ENCODE assay signal across 8 mouse cellular contexts in the genomic region with DNA sequence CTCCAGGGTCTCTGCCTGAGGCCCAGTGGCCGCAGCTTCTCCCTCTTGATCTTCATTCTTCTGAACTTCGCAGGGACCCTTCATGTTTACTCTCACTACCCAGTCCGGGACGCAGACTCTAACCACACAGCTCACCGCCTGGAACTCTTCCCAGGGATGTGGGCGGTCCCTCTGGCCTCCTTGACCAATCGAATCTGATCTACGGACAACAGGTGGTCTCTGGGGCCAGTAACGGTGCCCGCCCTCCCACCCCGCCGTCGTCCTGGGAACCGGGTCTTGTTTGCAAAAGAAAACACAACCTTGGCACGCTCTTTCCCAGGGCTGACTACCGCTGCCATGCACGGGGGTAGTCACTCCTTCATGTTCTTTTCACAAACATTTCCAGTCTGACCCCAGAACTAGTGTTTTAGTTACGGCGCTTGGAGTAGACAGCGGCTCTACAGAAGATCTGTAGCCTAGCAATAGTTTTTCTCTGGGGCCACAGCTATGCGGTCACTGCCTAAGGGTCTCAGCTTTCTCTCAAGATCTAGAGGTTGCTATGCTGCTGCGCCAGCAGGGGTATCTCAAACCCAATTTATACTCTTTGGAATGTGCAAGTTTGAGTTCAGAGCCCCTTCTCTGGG. TPM values are rescaled to one million over a fixed set of nuclear protein-coding genes. Genes with fewer than 3 reads are reported as not detected.
DNase-seq lines count a peak whose midpoint lies in the region; ATAC-seq lines count a peak whose summit lies in the region.

Gene Lrrc74b (minus strand): TSS at position 120 of the 623 bp plus-strand sequence.

- H3K36me3 ChIP-seq in embryonic facial prominence, embryonic 13.5 days: no peaks in the 10 kb centered on the region
- no peaks in the 10 kb centered on the region for H3K36me3 ChIP-seq in heart, embryonic 12.5 days
- no peaks in the 10 kb centered on the region for H3K36me3 ChIP-seq in kidney, embryonic 14.5 days (ENCODE audit: control insufficient read depth, insufficient read depth, low read length)
- no peaks in the 10 kb centered on the region for H3K36me3 ChIP-seq in stomach, embryonic 15.5 days

- H3K27ac ChIP-seq in embryonic facial prominence, embryonic 13.5 days: peak within 1 kb of the TSS; percentile 11; the same call in 1 of the 2 replicates
- peak within 1 kb of the TSS; percentile 48; the same call in 1 of the 2 replicates for H3K27ac ChIP-seq in heart, embryonic 12.5 days (ENCODE audit: poor library complexity, severe bottlenecking)
- peak within 1 kb of the TSS; percentile 56 for H3K27ac ChIP-seq in kidney, embryonic 14.5 days (ENCODE audit: low read depth, low read length)
- H3K27ac ChIP-seq in stomach, embryonic 15.5 days: peak within 1 kb of the TSS; percentile 68

- no peaks in the 10 kb centered on the region for H3K9me3 ChIP-seq in embryonic facial prominence, embryonic 13.5 days
- H3K9me3 ChIP-seq in heart, embryonic 12.5 days (replicated peaks): no peaks in the 10 kb centered on the region
- no peaks in the 10 kb centered on the region for H3K9me3 ChIP-seq in kidney, embryonic 14.5 days (ENCODE audit: control insufficient read depth, low read length)
- no peaks in the 10 kb centered on the region for H3K9me3 ChIP-seq in stomach, embryonic 15.5 days

- peak; percentile 52 to 58 for DNase-seq in frontal cortex, postnatal 10 days (ENCODE audit: low spot score in 2 of 2)
- no peak for DNase-seq in frontal cortex, postnatal 36 days (ENCODE audit: low spot score in 2 of 2)
- peak; percentile 74 for DNase-seq in lung, postnatal 14 days
- no peak for DNase-seq in thymus, postnatal 14 days

- H3K4me1 ChIP-seq in embryonic facial prominence, embryonic 13.5 days: peaks cover 29% of the 10 kb centered on the region
- H3K4me1 ChIP-seq in heart, embryonic 12.5 days (replicated peaks): peaks cover 37% of the 10 kb centered on the region
- H3K4me1 ChIP-seq in kidney, embryonic 14.5 days (ENCODE audit: control insufficient read depth, insufficient read depth, low read length): peaks cover 19% of the 10 kb centered on the region
- H3K4me1 ChIP-seq in stomach, embryonic 15.5 days: peaks cover 29% of the 10 kb centered on the region

- WGBS in embryonic facial prominence, embryonic 13.5 days: under 1% methylated on average over 22 of the region's 22 CpGs
- 1% methylated on average over 22 of the region's 22 CpGs for WGBS in heart, embryonic 12.5 days
- WGBS in kidney, embryonic 14.5 days: 1% methylated on average over 22 of the region's 22 CpGs
- WGBS in stomach, embryonic 15.5 days: 1% methylated on average over 22 of the region's 22 CpGs

- peak within 1 kb of the TSS; percentile 46; the same call in 1 of the 2 replicates for H3K9ac ChIP-seq in embryonic facial prominence, embryonic 13.5 days
- peak within 1 kb of the TSS; percentile 58 for H3K9ac ChIP-seq in heart, embryonic 12.5 days
- peak within 1 kb of the TSS; percentile 38; the same call in 1 of the 2 replicates for H3K9ac ChIP-seq in kidney, embryonic 14.5 days (ENCODE audit: low read depth, low read length)
- no peak within 1 kb of the TSS for H3K9ac ChIP-seq in stomach, embryonic 15.5 days

- H3K27me3 ChIP-seq in embryonic facial prominence, embryonic 13.5 days: peaks cover 53% of the 10 kb centered on the region
- H3K27me3 ChIP-seq in heart, embryonic 12.5 days (replicated peaks): peaks cover 12% of the 10 kb centered on the region; the same call in 1 of the 2 replicates
- H3K27me3 ChIP-seq in kidney, embryonic 14.5 days (ENCODE audit: control insufficient read depth, insufficient read depth, low read length): no peaks in the 10 kb centered on the region; the same call in 1 of the 2 replicates
- no peaks in the 10 kb centered on the region for H3K27me3 ChIP-seq in stomach, embryonic 15.5 days (replicated peaks)

- peak within 1 kb of the TSS; percentile 30 for H3K4me3 ChIP-seq in embryonic facial prominence, embryonic 13.5 days
- peak within 1 kb of the TSS; percentile 45 for H3K4me3 ChIP-seq in heart, embryonic 12.5 days
- H3K4me3 ChIP-seq in kidney, embryonic 14.5 days (ENCODE audit: low read length): peak within 1 kb of the TSS; percentile 30
- peak within 1 kb of the TSS; percentile 25 for H3K4me3 ChIP-seq in stomach, embryonic 15.5 days (replicated peaks)

- H3K4me2 ChIP-seq in embryonic facial prominence, embryonic 13.5 days: peak within 1 kb of the TSS; percentile 58
- peak within 1 kb of the TSS; percentile 72 for H3K4me2 ChIP-seq in heart, embryonic 12.5 days
- H3K4me2 ChIP-seq in kidney, embryonic 14.5 days (replicated peaks; ENCODE audit: low read depth, low read length): peak within 1 kb of the TSS; percentile 53
- peak within 1 kb of the TSS; percentile 54 for H3K4me2 ChIP-seq in stomach, embryonic 15.5 days

- peak; percentile 67; the same call in 1 of the 2 replicates for ATAC-seq in embryonic facial prominence, embryonic 13.5 days (ENCODE audit: insufficient number of reproducible peaks, insufficient read depth, low FRiP score, low TSS enrichment, low read depth)
- peak; percentile 81 for ATAC-seq in heart, embryonic 12.5 days (ENCODE audit: insufficient number of reproducible peaks, low FRiP score)
- ATAC-seq in kidney, embryonic 14.5 days (ENCODE audit: low FRiP score, low TSS enrichment): peak; percentile 87
- ATAC-seq in stomach, embryonic 15.5 days (ENCODE audit: insufficient read depth, low FRiP score, low read depth): peak; percentile 81

RNA-seq across cellular contexts. Expression of gene Lrrc74b, which starts in this region (rescaled TPM):
- polyA plus RNA-seq in embryonic facial prominence, embryonic 13.5 days (2015; fragmentation: Nextera tagmentation; extraction: Ambion mirVana): not detected in 2 replicates
- polyA plus RNA-seq in heart, embryonic 12.5 days (2016; fragmentation: Nextera tagmentation; extraction: Ambion mirVana): 0.09 and 0.23 TPM in 2 replicates
- 0.12 TPM in 1 of 2 replicates, not detected in the other for polyA plus RNA-seq in kidney, embryonic 14.5 days (2014; fragmentation: Nextera tagmentation; extraction: Ambion mirVana)
- polyA plus RNA-seq in stomach, embryonic 15.5 days (2015; fragmentation: Nextera tagmentation; extraction: Ambion mirVana): 0.26 and 0.61 TPM in 2 replicates

Comparison
In these comparisons a context has a peak if more than half of its experiments do, and no peak if none do; other contexts are left out.
1. DNase-seq: peak in frontal cortex, postnatal 10 days (2 of 2) and lung, postnatal 14 days (single experiment); none in frontal cortex, postnatal 36 days (0 of 2) and thymus, postnatal 14 days (single experiment).
2. Peak in ATAC-seq, H3K4me3 ChIP-seq, H3K27ac ChIP-seq, H3K9ac ChIP-seq and H3K4me2 ChIP-seq in embryonic facial prominence, embryonic 13.5 days; RNA of the gene not detected or under 1 TPM.
3. Peak in ATAC-seq, H3K4me3 ChIP-seq, H3K27ac ChIP-seq, H3K9ac ChIP-seq and H3K4me2 ChIP-seq in heart, embryonic 12.5 days; RNA of the gene not detected or under 1 TPM.
4. Peak in ATAC-seq, H3K4me3 ChIP-seq, H3K27ac ChIP-seq, H3K9ac ChIP-seq and H3K4me2 ChIP-seq in kidney, embryonic 14.5 days; RNA of the gene not detected or under 1 TPM.
5. Peak in ATAC-seq, H3K4me3 ChIP-seq, H3K27ac ChIP-seq and H3K4me2 ChIP-seq in stomach, embryonic 15.5 days; RNA of the gene not detected or under 1 TPM.
6. H3K27ac ChIP-seq: peak in every context shown above with its lines; median percentile 68 in stomach, embryonic 15.5 days; 56 in kidney, embryonic 14.5 days; 48 in heart, embryonic 12.5 days; 11 in embryonic facial prominence, embryonic 13.5 days.
7. Peak in every context shown above with its lines, with median percentiles within 50 percentile points of each other: ATAC-seq, H3K4me2 ChIP-seq and H3K4me3 ChIP-seq.